Mouse (Mus musculus) liver, embryonic 12.5 days (tissue): Measurements from ENCODE around the gene Ptprn2. TPM values are rescaled to one million over a fixed set of nuclear protein-coding genes. Genes with fewer than 3 reads are reported as not detected.

ENCODE experiments used
- ATAC-seq: fragments of 200-750 bp; cut with Nextera tagmentation; 2 replicates; pipeline ENCODE4 v1.8.0; 2017; ENCODE audit warnings: moderate number of reproducible peaks, mild to moderate bottlenecking, moderate library complexity
- H3K27ac ChIP-seq: fragments of 300-500 bp; sonication (generic); 2 replicates; pipeline ENCODE4 v1.5.1; 2016; ENCODE audit warnings: mild to moderate bottlenecking
- H3K27me3 ChIP-seq: fragments of 300-500 bp; sonication (generic); replicated peaks from 2 replicates; pipeline ENCODE4 v1.6.1; 2016; ENCODE audit warnings: mild to moderate bottlenecking, moderate library complexity
- H3K36me3 ChIP-seq: fragments of 300-500 bp; sonication (generic); 2 replicates; pipeline ENCODE4 v1.6.1; 2016; ENCODE audit warnings: mild to moderate bottlenecking, moderate library complexity
- H3K4me1 ChIP-seq: fragments of 300-500 bp; sonication (generic); 2 replicates; pipeline ENCODE4 v1.6.1; 2016
- H3K4me2 ChIP-seq: fragments of 300-500 bp; sonication (generic); 2 replicates; pipeline ENCODE4 v1.6.1; 2016; ENCODE audit warnings: mild to moderate bottlenecking, moderate library complexity
- H3K4me3 ChIP-seq: fragments of 300-500 bp; sonication (generic); 2 replicates; pipeline ENCODE4 v1.5.1; 2016; ENCODE audit warnings: mild to moderate bottlenecking, moderate library complexity
- H3K9ac ChIP-seq: fragments of 300-500 bp; sonication (generic); 2 replicates; pipeline ENCODE4 v1.6.1; 2016; ENCODE audit warnings: mild to moderate bottlenecking, moderate library complexity
- H3K9me3 ChIP-seq: fragments of 300-500 bp; sonication (generic); replicated peaks from 2 replicates; pipeline ENCODE4 v1.6.1; 2016; ENCODE audit warnings: mild to moderate bottlenecking, moderate library complexity
- WGBS: fragments of 180-500 bp; shearing (Covaris S2); methylation state at CpG from one replicate; pipeline ENCODE4 v1.1.7; 2016; ENCODE audit not compliant: insufficient replicate concordance; 5-methylcytosine and 5-hydroxymethylcytosine counted together
- polyA plus RNA-seq: library from polyadenylated mRNA; unstranded; fragments of >200 nt; fragmentation: Nextera tagmentation; extraction: Ambion mirVana; gene quantifications from 2 replicates; pipeline ENCODE4 v1.2.1, GENCODE M21; 2016

Gene Ptprn2
- polyA plus RNA-seq, 1 experiment from 2014 or later = not detected

DNA sequence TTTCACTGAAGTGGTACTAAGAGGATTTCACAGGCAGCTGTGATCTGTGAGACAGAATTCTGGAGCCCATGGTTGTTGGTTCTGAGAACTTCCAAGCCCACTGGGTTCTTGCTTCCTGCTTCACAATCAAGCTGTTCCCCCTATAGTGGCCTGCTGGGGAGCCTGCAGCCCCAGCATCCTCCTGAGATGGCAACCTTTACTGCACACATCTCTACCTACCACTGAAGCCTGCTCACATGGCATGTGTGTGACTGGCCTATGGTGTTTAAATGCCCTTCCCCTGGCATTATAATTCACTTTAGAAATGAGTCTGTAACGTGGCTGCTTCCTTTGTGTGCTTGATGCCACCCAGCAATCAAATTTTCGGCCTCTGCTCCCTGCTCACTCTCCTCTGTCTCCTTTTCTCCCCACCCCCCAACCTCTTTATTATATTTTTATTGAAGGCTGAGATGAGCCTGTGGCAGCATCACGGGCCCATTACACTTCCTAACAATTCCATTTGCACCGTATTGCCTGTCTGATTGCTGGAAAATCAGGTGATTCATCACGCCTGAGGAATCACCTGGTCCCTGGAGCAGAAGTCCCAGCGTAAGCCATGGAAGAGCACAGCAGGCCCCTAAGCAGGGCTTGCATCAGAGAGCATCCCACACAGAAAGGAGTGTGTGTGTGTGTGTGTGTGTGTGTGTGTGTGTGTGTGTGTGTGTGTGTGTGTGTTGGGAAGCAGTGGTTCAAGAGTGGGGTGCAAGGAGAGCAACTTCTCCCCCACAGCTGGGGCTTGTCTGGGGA, 402.2 kb downstream of the Ptprn2 start:
- no peak for ATAC-seq
- Histone ChIP-seq H3K4me3 (no peak overlapping the region), H3K4me2 (no peak overlapping the region), H3K9me3 (no peaks in the 10 kb centered on the region), H3K27ac (no peak overlapping the region), H3K9ac (no peak overlapping the region), H3K27me3 (no peaks in the 10 kb centered on the region), H3K4me1 (no peaks in the 10 kb centered on the region), H3K36me3 (no peaks in the 10 kb centered on the region)
- WGBS = 56% methylated on average over 6 of the region's 6 CpGs

DNA sequence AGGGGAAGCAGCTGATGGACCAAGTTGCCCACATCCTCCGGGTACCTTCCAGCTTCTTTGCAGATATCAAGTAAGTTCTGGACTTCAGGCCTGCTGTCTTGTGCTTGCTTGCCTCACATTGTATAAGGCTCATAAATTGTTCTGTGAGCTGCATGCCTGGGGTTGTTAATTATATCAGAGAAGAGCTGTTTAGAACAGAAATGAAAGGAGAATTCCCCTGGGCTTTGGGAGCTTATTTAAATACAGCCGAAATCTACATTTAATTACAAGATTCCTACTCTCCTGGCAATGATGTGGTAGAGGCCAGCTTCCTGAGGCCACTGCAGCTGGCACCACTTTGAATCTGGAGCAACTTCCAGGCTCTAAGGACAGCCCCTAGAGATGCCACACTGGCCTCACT, 403.3 kb downstream of the Ptprn2 start:
- no peaks in the 10 kb centered on the region for H3K4me1 ChIP-seq
- no peak overlapping the region for H3K4me3 ChIP-seq
- no peak overlapping the region for H3K9ac ChIP-seq
- H3K4me2 ChIP-seq = no peak overlapping the region
- H3K27ac ChIP-seq = no peak overlapping the region
- H3K36me3 ChIP-seq = no peaks in the 10 kb centered on the region
- H3K9me3 ChIP-seq = no peaks in the 10 kb centered on the region
- WGBS = 64% methylated on average over 2 of the region's 2 CpGs
- H3K27me3 ChIP-seq = no peaks in the 10 kb centered on the region
- no peak for ATAC-seq

DNA sequence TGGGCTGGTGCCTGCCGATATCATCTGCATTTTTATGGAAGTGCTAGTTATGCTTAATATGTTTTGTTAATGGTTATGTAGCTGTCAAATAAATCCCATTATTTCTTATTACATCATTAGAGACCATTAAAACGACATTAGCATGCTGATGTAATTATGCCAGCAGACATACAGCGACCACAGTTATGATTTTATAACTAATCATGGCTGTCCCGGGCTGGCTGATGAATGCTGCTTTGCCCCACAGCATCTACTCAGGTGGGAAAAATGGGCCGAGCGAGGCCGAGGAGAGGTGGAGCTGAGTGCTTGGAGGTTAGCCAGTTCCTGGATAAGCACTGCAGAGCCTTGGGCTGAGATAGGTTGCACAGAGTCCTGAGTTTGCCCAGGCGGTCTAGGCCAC, 407.1 kb downstream of the Ptprn2 start:
- H3K9ac ChIP-seq = no peak overlapping the region

DNA sequence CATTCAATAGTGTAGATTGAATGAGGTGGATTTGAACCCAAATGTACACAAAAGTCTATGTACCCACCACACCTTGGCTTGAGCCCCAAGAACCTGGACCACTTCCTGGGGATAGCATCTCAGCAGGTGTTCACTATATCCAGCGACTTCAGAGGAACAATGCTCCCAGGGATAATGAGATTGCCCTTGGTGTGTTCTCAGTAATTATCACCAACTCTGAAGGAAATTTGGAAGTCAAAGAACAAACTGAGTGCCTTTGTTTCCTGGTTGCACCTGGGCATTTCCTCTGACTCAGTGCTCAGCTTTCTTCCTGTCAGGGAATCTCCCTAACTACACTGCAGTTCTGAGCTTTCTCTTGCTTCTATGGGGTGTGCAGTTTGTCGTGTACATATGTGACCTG, 411.1 kb downstream of the Ptprn2 start:
- no peak overlapping the region for H3K4me2 ChIP-seq
- ATAC-seq = no peak

More for the DNA sequence above, 407.1 kb downstream of the Ptprn2 start:
- H3K4me2 ChIP-seq = no peak overlapping the region
- H3K4me1 ChIP-seq = no peaks in the 10 kb centered on the region
- no peaks in the 10 kb centered on the region for H3K27me3 ChIP-seq
- H3K36me3 ChIP-seq = no peaks in the 10 kb centered on the region
- no peak overlapping the region for H3K27ac ChIP-seq
- H3K9me3 ChIP-seq = no peaks in the 10 kb centered on the region
- H3K4me3 ChIP-seq = no peak overlapping the region
- no peak for ATAC-seq
- 73% methylated on average over 8 of the region's 8 CpGs for WGBS

DNA sequence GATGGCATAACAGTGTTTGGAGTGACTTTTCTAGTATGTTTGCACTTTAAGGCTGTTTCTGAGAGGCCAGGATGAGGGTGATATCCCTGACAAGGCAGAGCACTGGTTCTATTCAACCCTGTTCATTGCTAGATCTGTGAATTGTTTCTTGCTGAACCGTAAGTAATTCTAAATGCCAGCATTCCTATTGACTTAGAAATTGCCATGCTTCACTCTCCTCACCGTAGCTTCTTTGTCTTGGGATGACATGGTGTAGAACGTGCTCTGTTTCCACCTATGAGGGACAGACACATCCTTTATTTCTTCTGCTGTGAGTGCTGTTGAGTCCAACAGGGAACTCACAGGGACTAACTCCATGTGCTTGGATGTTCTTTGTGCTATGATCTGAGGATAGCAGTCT, 416.3 kb downstream of the Ptprn2 start:
- H3K9me3 ChIP-seq = no peaks in the 10 kb centered on the region
- no peaks in the 10 kb centered on the region for H3K4me1 ChIP-seq
- H3K36me3 ChIP-seq = no peaks in the 10 kb centered on the region
- no peaks in the 10 kb centered on the region for H3K27me3 ChIP-seq
- WGBS = 65% methylated on average over 3 of the region's 3 CpGs
- no peak overlapping the region for H3K27ac ChIP-seq
- no peak for ATAC-seq
- H3K4me3 ChIP-seq = no peak overlapping the region
- H3K9ac ChIP-seq = no peak overlapping the region
- H3K4me2 ChIP-seq = no peak overlapping the region

More for the DNA sequence above, 411.1 kb downstream of the Ptprn2 start:
- H3K9ac ChIP-seq = no peak overlapping the region
- H3K4me3 ChIP-seq = no peak overlapping the region
- H3K27ac ChIP-seq = no peak overlapping the region
- H3K36me3 ChIP-seq = no peaks in the 10 kb centered on the region
- 22% methylated on average over 2 of the region's 2 CpGs for WGBS
- H3K9me3 ChIP-seq = no peaks in the 10 kb centered on the region
- H3K4me1 ChIP-seq = no peaks in the 10 kb centered on the region
- no peaks in the 10 kb centered on the region for H3K27me3 ChIP-seq

DNA sequence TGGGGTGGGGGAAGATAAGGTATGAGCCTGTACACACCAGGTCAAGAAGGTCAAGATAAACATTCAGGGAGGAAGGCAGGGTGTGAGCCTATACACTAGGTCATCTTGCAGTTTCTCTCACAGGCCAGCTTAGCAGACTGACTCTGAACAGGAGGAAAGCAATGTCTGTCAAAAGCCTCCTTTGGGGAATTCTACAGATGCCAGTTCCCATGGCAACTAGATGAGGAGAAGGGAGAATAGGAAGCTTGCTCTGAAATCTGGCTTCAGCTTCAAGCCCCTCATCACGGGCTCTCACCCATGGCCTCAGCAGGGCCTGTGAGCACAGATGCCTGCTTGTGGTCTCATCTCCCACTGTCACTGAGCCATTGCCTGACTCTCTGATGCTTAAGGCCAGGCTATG, 421.9 kb downstream of the Ptprn2 start:
- 41% methylated on average over 1 of the region's 1 CpGs for WGBS
- ATAC-seq = no peak
- no peaks in the 10 kb centered on the region for H3K4me1 ChIP-seq
- H3K27me3 ChIP-seq = no peaks in the 10 kb centered on the region
- no peaks in the 10 kb centered on the region for H3K36me3 ChIP-seq
- H3K27ac ChIP-seq = no peak overlapping the region
- no peaks in the 10 kb centered on the region for H3K9me3 ChIP-seq
- no peak overlapping the region for H3K4me3 ChIP-seq
- no peak overlapping the region for H3K9ac ChIP-seq
- no peak overlapping the region for H3K4me2 ChIP-seq

DNA sequence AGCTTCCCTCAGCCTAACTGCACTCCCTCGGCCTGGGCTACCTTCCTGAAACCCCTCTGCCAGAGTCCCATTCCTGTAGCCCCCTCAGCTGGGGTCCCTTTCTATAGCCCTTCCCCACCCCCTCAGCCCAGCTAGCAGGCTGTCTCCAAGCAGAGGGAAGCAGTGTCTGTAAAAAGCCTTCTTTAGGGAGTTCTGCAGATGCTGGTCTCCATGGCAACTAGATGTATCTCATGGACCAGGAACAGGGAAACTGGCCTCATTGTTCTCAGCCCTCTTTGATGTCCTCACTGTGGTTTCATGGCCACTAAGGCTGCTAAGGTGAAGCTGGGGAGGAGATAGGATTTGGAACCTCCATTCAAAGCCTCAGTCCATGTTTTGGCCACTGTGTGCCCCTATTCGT, 423.1 kb downstream of the Ptprn2 start:
- H3K9me3 ChIP-seq = no peaks in the 10 kb centered on the region
- H3K27ac ChIP-seq = no peak overlapping the region
- no peak for ATAC-seq
- no peaks in the 10 kb centered on the region for H3K4me1 ChIP-seq
- no peak overlapping the region for H3K9ac ChIP-seq
- no peak overlapping the region for H3K4me3 ChIP-seq
- H3K27me3 ChIP-seq = no peaks in the 10 kb centered on the region
- 56% methylated on average over 2 of the region's 2 CpGs for WGBS
- H3K36me3 ChIP-seq = no peaks in the 10 kb centered on the region
- H3K4me2 ChIP-seq = no peak overlapping the region

DNA sequence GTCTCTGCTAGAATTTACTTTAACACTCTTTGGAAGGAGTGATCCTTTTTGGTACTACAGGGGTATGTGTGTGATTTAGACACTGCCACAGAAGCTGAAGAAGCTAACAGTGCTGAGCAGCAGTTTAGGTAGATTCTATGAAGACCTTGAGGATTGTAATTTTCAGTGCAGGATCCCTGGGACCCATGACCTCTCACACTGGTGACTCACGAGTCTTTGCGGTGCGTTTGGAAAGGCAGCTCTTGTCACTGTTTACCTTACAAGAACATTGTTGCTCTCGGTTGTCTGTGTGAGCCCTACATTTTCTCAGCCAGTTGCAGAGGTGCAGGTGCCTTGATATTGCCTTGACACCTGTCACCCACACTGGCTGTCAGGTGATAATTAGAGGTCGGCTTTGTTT, 431.3 kb downstream of the Ptprn2 start:
- no peaks in the 10 kb centered on the region for H3K4me1 ChIP-seq
- WGBS = 64% methylated on average over 5 of the region's 5 CpGs
- no peak overlapping the region for H3K4me2 ChIP-seq
- H3K27ac ChIP-seq = no peak overlapping the region
- H3K9ac ChIP-seq = no peak overlapping the region
- no peaks in the 10 kb centered on the region for H3K9me3 ChIP-seq
- H3K4me3 ChIP-seq = no peak overlapping the region
- no peaks in the 10 kb centered on the region for H3K27me3 ChIP-seq
- H3K36me3 ChIP-seq = no peaks in the 10 kb centered on the region
- no peak for ATAC-seq

DNA sequence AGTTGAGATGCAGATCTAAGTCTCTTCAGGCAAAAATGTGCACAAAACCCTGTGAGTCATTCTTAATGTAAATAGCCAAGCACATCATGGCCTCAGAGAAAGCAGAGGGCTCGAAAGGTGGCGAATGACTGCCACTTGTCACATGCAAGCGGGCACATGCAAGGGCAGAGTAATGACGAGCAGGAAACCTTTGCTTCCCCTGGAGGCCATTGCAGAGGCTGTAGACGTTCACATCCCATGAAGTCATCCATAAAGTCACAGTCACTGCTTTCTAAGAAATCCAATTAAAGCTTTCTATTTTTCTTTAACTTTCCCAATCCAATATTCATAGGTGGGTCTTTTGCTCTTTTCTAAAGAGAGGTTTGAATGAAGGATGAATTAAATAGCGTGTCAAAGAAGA, 433.7 kb downstream of the Ptprn2 start:
- no peak overlapping the region for H3K27ac ChIP-seq
- no peak overlapping the region for H3K9ac ChIP-seq
- no peak overlapping the region for H3K4me2 ChIP-seq
- no peaks in the 10 kb centered on the region for H3K27me3 ChIP-seq
- ATAC-seq = no peak
- H3K9me3 ChIP-seq = no peaks in the 10 kb centered on the region
- no peaks in the 10 kb centered on the region for H3K4me1 ChIP-seq
- no peaks in the 10 kb centered on the region for H3K36me3 ChIP-seq
- 54% methylated on average over 6 of the region's 6 CpGs for WGBS
- no peak overlapping the region for H3K4me3 ChIP-seq

DNA sequence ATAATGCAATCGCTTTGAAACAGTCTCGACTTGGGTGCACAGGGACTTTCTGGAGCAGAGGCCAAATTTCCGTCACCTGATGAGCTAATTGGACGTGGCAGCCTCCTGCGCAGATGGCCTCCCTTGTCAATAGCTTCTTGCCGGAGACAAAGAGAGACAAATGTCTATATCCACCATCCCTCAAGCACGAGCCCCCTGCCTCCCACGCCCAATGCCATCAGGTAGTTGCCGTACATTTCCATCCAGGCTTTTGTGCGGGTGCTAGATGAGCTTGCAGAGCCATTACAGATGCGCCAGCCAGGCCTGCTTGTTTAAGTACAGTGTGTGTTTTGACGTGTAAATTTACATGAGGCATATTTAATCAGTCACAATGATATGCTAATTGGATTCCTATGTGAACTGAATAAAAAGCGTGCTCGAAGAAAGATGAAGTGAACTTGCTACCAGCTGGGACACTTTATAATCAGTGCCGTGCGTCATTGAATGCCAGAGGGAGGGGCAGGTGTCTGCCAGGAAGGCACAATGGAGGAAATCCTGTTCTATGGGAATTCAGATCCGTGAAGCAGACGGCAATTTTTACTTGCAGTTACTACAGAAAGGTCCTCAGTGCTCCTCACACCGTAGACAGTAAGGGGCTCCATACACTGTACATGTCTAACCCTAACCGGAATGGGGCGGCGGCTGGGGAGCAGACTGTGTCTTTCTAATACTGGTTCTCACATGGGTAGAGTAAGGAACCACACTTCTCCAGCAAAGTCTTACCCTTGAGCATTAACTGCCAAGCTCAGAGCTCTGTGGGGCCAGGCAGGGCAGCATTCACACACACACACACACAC, 434.4 kb downstream of the Ptprn2 start:
- H3K9ac ChIP-seq = no peak overlapping the region
- no peak overlapping the region for H3K27ac ChIP-seq
- H3K9me3 ChIP-seq = no peaks in the 10 kb centered on the region
- no peak overlapping the region for H3K4me3 ChIP-seq
- no peaks in the 10 kb centered on the region for H3K4me1 ChIP-seq
- no peaks in the 10 kb centered on the region for H3K36me3 ChIP-seq
- 73% methylated on average over 22 of the region's 22 CpGs for WGBS
- no peaks in the 10 kb centered on the region for H3K27me3 ChIP-seq
- no peak overlapping the region for H3K4me2 ChIP-seq
- no peak for ATAC-seq

DNA sequence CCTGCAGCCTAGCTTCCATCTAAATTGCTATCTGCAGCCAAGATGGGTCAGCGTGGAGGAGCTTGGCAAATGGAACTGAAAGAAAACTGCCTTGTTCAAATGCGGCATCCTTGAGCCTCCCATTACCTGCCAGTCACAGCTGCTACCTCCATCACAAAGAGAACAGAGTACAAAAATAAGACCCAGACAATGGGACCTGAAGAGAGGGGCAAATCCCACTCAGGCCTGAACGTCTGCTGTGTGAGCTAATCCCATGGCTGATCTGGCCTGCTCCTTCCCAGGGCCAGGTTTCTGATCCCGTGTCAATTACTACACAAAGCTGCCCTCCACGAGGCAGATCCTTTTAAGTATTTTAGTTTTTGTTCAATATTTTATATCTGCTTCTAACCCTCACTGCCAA, 441.6 kb downstream of the Ptprn2 start:
- H3K27ac ChIP-seq = no peak overlapping the region
- H3K4me2 ChIP-seq = no peak overlapping the region
- H3K9ac ChIP-seq = no peak overlapping the region
- no peaks in the 10 kb centered on the region for H3K4me1 ChIP-seq
- H3K27me3 ChIP-seq = no peaks in the 10 kb centered on the region
- 55% methylated on average over 5 of the region's 5 CpGs for WGBS
- H3K36me3 ChIP-seq = no peaks in the 10 kb centered on the region
- H3K4me3 ChIP-seq = no peak overlapping the region
- no peak for ATAC-seq
- H3K9me3 ChIP-seq = no peaks in the 10 kb centered on the region

DNA sequence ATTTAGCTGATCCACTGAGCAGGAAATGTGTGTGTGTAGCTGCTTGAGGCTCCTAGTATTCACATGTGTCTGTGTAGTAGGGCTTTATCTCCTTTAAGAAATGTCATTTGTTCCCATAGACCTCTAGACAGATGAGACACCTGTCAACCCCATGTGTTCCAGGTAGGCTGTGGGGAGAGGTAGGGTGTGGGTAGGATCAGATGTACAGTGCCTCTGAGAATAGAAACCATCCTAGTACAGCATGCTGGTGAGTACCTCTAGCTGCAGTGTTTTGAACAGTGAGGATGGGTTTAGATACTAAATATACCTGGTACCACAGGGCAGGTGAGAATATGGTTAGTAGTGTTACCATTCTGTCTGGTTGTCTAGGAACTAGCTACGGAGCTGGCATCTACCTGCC, 442.0 kb downstream of the Ptprn2 start:
- Histone ChIP-seq H3K9ac (no peak overlapping the region), H3K4me3 (no peak overlapping the region), H3K4me1 (no peaks in the 10 kb centered on the region), H3K27ac (no peak overlapping the region), H3K9me3 (no peaks in the 10 kb centered on the region), H3K4me2 (no peak overlapping the region), H3K36me3 (no peaks in the 10 kb centered on the region), H3K27me3 (no peaks in the 10 kb centered on the region)
- WGBS = 39% methylated on average over 1 of the region's 1 CpGs
- no peak for ATAC-seq
